Mouse (Mus musculus): ENCODE results near the gene Larp4. TPM values are rescaled to one million over a fixed set of nuclear protein-coding genes. Genes with fewer than 3 reads are reported as not detected.

Larp4 gene
- total RNA-seq, 2 experiments from 2014 or later: 57.7 to 64.3 TPM

DNA sequence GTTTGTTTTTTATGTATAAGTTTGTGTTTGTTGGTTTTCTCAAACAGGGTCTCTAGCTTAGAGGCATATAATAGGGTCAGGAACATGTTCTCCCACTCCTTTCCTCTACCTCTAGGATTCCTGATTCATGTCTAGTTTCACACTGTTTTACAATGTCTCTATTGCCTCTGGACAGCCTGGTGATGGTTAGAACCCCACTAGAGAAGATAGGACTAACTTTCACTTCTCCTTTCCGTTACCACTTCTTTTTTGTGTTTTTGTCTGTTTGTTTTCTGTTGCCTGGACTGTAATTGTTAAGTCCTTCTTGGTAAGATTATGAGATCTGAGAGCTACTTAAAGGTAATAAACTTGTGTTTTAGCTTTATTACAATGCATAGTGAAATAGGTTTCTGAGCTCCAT, 29.5 kb downstream of the Larp4 start:
- intact Hi-C loops (cut with DNase I): no loop called here

DNA sequence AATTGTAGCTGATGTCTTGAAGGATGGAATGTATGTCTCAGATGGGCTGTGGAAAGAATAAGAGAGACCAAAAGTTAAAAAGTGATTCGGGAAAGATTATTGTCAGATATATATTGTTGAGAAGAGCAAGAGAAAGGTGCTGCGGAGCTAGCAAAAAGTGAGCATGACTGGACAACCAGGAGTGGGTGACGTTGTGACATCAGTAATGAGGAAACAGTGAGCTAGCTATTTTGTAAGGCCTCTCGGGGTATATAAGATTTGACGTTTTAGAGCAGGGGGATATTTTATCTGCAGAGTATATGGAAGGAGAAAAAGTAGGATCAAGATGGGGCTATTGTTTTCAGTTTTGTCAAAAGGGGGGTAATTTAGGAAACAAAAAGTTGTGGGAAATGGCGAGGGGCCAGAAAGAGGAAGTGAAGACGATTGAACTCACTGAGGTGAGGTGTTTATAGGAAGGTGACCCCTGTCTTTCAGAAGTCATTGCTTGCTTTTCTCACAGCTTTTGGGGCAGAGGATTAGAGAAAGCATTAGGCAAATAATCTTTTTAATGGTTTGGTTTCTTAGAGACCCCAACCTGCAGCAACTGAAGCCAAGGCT, 34.9 kb downstream of the Larp4 start:
- DNase-seq (ENCODE audit: low spot score): no peak
- intact Hi-C loops (cut with DNase I): no loop called here

More for the DNA sequence above, 29.5 kb downstream of the Larp4 start:
- no peak for DNase-seq (ENCODE audit: low spot score)

DNA sequence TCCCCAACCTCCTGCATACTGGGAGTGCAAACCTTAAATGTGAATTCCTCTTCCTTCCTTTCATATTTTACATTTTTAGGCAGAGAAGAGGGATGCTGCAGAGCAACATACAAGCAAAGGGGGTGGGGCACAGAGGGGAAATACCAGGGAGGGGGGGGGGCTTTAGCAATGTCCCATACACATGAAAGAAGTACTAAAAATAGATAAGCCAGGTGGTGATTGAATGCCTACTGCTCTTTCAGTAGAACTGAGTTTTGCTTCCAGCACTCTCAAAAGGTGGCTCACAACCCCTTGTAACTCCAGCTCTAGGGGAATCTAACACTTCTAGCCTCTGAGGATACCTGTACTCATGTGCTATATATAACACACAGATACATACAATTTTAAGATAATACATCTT, 36.3 kb downstream of the Larp4 start:
- DNase-seq (ENCODE audit: low spot score): no peak
- intact Hi-C loops (cut with DNase I): no loop called here

DNA sequence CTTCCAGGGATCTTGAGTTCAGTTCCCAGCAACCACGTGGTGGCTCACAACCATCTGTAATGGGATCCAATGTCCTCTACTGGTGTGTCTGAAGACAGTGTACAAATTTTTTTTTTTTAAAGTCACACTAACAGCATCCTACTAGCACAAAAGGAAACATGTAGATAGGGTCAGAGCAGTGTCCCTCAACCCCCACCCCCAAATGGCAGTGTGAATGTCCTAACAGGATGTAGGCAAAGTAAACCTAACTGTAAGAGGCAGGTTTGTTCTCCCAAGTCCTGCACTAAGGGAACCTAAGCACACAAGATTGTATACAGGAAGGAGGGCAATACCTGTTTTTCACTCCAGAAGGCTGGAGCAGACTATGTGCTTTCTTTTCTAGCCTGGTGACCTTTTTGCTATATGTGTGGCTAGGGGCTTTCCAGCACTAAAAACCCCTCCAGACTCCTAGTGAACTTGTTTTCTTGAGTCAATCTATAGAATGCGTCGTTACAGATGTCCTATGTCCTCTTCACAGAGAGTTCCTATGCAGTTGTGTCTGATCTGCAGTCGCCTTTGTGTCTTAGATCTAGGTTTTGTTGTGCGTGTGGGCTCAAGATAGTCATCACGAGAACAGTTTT, 48.5 kb downstream of the Larp4 start:
- intact Hi-C loops (cut with DNase I): no loop called here
- DNase-seq (ENCODE audit: low spot score): no peak

DNA sequence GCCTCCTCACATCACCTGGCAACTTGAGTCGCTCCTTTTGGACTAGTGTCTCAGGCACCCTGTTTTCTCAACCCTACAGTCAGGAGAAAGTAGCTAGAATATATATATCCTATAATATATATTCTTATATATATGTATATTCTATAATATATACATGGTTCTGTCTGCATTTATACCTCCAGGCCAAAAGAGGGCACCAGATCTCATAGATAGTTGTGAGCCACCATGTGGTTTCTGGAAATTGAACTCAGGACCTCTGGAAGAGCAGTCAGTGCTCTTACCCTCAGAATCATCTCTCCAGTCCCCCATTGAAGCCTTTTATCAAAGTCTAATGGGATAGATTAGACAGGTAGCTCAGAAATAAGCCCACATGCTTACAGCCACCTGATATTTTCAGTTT, 51.3 kb downstream of the Larp4 start:
- intact Hi-C loops (cut with DNase I): no loop called here
- no peak for DNase-seq (ENCODE audit: low spot score)

DNA sequence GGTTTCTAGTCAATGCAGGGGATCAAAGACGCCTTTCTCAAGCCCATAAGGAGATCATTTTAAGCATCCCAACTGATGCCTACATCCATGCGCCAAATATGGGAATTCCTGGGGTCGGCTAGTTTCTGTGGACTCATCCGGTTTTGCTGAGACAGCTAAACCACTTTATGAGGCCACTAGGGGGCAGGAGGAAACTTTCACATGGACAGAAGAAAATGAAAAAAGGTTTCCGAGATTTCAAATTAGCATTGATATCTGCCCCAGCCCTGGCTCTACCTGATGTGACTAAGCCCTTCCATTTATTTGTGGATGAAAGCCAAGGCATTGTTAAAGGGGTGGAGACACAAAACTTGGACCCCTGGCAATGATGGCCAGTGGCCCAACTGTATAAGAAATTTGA, 53.1 kb downstream of the Larp4 start:
- intact Hi-C loops (cut with DNase I): loop anchor here (2.0 kb wide), 1 partner anchor 434 kb away; no protein-coding TSS in a partner anchor
- no peak for DNase-seq (ENCODE audit: low spot score)

DNA sequence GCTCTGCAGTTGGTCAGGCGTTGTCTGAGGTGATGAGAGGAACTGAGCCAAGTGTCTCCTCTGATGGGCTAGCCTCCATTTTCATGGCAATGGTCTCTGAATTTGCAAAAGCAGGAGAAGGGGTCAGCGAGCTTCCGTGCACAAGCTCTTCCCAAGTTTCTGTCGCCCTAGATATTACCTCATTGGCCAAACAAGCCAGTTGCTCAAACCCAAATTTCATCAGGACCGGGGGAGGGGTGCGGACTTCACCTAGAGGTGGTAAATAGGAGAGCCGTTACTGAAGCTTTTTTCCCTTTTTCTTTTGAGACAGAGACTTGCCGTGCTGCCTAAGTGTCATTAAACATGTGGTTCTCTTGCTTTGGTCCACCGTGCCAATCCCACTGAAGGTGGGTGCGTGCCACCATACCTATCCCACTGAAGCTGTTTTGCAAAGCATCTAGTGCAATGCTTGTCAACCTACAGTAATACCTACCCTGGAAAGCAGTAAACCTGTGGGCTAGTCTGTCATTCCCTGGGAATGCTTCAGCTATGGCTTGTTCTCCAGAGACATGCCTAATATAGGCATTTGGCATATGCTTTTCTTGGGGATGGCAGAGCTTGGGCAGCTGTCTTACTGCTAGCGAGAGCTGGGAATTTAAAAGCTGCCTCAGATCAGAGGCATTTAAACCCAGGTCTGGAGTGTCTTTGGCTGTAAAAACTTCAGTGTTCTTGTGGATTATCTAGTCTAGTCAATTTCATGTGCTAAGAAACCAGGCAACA, 55.4 kb downstream of the Larp4 start:
- intact Hi-C loops (cut with DNase I): no loop called here
- no peak for DNase-seq (ENCODE audit: low spot score)

DNA sequence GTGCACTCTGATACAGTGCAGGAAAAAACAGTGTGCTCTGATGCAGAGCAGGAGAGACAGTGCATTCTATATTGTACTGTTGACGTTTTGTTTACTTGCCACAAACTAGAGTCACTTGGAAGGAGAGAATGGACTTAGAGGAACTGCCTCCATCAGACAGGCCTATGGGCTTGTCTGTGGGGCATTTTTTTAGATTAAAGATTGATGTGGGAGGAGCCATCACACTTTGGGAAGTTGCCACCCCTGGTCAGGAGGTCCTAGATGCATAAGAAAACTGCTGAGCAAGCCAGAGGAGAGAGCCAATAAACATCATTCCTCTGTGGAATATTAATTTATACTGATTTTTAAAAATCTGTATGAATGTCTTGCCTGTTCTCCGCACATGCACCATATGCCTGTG, 58.3 kb downstream of the Larp4 start:
- intact Hi-C loops (cut with DNase I): no loop called here
- DNase-seq (ENCODE audit: low spot score): no peak

DNA sequence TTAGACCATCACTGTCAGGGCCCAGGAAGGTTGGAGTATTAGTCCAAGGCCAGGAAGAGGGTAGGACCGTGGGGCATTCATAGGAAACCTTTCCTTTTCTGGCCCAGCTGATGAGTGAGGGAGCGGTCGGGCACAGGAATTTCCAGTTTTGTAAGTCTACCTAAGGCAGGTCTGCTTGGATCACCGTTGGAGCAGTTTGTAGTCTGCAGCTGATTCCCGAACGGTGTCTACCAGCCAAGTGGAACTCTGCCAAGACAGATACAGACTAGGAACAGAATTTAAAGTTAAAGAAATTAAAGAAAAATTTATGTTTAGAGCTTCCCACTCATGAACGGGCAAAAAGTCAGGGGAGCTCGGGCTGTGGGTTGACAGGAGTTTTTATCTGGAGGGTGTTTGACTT, 59.6 kb downstream of the Larp4 start:
- no peak for DNase-seq (ENCODE audit: low spot score)
- intact Hi-C loops (cut with DNase I): no loop called here

DNA sequence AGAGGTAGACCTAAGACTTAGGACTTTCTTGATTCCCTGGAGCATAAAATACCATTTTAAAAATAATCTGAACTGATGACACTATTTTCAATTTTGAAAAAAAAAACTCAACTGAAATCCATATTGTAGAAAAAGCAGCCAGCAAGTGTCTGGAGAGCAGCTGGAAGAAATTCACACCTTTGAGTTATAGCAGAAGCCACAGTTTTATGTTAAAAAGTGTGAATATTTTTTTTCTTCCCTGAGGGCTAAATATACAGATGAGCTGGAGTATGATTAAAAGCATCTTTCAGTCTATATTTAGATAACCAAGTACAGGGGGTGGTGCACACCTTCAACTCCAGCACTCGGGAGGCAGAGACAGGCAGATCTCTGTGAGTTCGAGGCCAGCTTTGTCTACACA, 60.0 kb downstream of the Larp4 start:
- no peak for DNase-seq (ENCODE audit: low spot score)
- intact Hi-C loops (cut with DNase I): no loop called here

DNA sequence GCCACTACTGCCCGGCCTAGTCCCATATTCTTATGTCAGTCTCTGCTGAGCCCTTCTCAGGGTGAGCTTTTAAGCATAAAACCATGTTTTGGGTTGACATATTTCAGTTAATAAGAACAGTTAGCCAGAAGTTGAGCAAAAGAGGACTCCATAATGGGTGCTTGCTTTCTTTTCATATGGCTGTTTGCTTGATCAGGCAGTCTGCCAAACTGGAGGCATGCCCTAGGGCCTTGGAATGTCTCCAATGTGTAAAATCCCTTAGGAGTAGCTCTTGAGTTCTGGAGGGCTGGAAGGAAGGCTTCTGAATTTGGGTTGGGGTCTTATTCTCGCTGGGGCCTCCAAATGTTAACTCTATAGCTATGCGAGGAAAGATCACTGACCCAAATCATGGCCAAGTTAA, 62.7 kb downstream of the Larp4 start:
- intact Hi-C loops (cut with DNase I): no loop called here
- DNase-seq (ENCODE audit: low spot score): no peak

DNA sequence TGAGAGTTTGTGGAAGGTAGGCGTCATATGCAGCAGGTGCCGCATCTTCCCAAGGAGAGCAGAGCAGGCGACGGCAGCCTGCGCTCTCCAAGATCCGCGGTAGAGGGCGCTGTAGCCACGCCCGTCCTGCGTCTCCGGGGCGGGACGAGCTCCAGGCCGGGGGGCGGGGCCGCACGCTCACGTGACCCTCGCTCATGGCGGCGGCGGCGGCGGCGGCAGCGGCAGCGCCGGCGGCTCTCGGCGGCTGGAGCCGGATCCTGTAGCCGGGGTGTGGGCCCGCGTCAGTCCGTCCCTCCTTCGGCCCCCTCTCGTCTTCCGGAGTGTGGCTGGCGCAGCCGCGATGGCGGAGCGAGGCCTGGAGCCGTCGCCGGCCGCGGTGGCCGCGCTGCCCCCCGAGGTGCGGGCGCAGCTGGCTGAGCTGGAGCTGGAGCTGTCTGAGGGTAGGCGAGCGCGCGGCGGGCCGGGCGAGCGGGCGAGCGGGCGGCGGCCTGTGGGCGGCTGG, 68.7 kb downstream of the Larp4 start, which contains the start of gene Dip2b:
Gene Dip2b (plus strand): TSS at position 195 of the 502 bp plus-strand sequence.
- intact Hi-C loops (cut with DNase I): loop anchor here (1.0 to 5.0 kb wide), 2 partner anchors 88 to 189 kb away; partner anchors contain the start of gene Atf1

DNA sequence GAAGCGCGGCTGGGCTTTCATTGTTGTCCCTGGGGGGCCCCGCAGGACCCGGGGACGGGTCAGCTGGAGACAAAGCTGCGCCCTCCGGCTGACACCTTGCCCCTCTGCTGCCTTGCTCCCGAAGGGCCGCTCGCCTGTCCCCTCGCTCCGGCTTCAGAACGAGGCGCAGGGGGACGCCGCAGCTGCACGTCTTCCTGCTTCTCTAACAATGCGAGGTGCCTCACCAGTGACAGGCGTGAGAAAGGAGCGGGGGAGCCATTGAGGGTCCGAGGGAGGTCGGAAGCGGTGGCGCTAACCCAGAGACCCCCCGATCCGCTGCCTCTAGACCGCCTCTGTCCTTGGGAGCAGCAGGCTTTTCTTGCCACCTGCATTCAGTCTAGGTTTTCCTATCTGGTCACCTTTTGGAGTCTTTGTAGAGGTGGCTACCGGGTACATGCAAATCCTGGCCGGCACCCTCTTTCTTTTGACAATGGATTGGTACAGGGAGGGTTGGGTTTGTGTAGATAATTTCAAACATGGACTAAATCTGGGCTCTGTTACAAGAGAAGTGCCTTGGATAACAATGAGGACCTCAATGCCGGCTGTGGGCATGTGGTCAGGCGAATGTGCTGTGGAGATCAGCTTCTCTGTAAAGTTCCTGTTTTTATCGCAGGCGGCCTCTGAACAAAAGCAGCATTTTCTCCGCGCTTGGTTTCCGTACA, 69.3 kb downstream of the Larp4 start:
- DNase-seq (ENCODE audit: low spot score): peak; percentile 34
- intact Hi-C loops (cut with DNase I): loop anchor here (5.0 kb wide), 1 partner anchor 188 kb away; the partner anchor contains the start of gene Atf1

More for the DNA sequence above, 68.7 kb downstream of the Larp4 start, which contains the start of gene Dip2b:
- peak; percentile 83 for DNase-seq (ENCODE audit: low spot score)

DNA sequence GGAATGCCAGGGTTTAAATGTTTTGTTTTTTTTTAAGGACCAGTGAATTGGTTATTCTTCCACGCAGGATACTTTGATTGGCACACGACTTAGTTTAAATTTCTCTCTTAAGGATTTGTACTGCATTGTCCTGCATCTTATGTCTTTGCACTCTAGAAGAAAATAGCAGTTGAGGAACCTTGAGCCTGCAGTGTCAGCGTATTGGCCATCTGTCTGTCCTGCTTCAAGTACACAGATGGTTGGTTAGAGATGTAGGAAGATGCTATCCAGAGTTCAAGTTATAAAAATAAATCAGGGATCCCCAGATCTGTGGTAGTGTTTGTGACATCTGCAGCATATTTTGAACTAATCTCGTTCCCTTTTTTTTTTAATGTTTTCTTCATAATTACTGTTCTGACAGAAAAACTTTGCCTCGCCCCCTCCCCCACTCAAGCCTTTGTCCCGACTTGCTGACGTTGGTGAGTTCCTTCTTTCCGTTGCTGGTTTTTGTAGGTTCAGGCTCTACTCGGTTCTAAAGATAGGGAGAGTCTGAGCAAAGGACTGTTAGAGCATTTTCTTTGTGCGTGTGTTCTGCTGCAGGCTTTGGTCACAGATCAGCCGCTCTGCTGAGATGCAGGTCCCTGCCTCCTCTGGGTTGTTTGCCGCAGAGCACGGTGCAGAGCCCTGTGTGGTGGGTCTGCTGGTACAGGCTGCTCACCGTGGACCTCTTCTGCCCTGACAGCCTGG, 70.8 kb downstream of the Larp4 start:
- intact Hi-C loops (cut with DNase I): loop anchor here (5.0 kb wide), 1 partner anchor 42 kb away; no protein-coding TSS in a partner anchor
- DNase-seq (ENCODE audit: low spot score): no peak

DNA sequence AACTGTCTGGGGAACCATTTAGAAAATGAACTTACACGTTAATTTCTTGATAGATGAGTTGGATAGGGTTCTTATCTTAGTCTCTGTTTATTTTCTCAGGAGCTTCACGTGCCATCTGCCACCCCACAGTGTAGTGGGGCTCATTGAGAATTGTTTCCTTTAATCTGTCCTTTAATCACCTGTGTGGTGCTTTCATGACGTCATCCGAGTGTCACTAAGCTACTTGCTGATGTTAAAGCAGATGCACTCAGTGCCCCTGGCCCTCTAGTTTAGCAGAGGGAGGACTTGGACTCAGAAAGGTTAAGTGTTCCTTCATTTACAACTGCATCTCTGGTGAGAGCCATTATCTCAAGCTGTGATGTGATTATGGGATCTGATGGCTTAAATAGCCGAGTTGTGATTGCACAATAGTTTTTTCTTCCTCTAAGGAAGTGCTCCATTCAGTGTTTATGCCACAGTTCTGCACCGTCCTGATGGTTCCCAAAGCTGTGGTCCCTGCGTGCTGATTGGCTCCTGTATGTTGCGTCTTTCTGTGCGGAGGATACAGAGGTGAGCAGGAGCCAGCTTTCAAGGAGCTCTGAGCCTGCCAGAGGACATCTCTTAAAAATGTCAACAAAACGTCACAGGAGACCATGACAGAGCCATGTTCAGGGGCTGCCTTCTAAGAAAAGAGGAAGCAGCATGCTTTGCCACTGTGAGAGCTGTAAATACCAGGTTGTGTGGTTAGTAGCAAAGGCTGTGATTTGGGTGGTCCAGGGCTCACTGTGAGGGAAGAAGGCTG, 71.6 kb downstream of the Larp4 start:
- DNase-seq (ENCODE audit: low spot score): no peak
- intact Hi-C loops (cut with DNase I): loop anchor here (5.0 kb wide), 1 partner anchor 41 kb away; no protein-coding TSS in a partner anchor

DNA sequence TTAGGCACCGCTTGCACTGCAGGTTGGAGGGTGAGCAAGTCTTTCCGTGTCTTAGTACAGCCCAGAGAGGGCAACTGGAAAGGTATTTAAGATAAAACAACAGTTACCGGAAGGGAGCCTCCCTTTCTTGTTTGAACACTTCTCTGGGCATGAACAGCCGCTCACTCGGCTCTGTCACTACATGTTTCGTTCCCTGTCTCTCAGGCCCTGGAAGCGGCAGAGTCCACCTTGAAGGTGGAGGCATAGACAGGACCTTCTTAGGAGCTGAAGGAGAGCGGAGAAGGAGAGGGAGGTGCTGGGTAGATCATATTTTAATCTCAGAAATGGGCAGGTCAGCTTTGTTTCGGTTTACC, 72.2 kb downstream of the Larp4 start:
- no peak for DNase-seq (ENCODE audit: low spot score)
- intact Hi-C loops (cut with DNase I): loop anchor here (5.0 kb wide), 1 partner anchor 40 kb away; no protein-coding TSS in a partner anchor

DNA sequence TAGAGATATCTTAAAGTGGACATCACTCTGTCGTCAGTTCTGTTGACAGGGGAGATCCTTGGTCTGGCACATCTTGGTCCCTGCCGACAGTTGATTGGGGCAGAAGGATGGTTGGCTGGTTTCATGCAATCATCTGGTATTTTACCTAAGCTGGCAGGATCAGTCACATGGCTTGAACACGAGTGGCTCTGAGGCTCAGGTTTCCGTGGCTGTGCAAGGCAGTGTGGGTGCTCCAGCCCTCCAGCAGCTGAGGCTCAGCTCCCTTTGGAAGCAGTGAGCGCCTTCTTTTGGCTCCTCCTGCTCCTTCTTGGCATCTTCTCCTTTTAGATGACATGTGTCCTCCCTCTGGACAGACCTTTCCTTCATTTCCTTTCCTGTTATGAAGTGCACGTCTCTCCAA, 75.7 kb downstream of the Larp4 start:
- intact Hi-C loops (cut with DNase I): no loop called here
- no peak for DNase-seq (ENCODE audit: low spot score)

DNA sequence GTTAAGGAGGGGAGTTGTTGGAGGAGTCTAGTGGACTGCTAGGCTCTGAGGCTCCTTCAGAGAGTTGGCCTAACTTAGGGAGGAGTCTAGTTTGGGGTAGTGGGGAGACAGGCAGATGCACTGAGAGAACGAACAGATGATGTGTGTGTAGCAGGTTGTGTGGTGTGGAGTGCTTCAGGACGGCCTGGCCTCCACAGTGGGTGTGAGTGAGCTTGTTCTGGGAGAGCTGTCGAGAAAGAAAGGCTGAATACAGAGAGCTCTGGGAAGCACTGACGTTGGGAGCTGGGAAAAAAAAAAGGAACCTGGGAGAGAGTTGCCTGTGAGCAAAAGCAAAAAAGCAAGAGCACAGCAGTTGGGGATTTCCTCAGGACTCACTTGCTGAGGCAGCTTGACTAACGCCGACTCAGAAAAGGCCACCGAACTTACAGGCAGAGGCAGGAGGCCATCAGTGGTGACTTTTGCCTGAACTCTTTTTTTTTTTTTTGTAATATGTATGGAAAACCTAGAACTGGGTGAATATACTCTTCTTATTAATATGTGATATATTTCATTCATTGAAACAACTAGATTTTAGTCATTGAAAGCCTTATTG, 79.7 kb downstream of the Larp4 start:
- DNase-seq (ENCODE audit: low spot score): no peak
- intact Hi-C loops (cut with DNase I): no loop called here

Measured in heart, postnatal 25 days (tissue).